Mouse (Mus musculus): ENCODE results near the gene Mrps27. TPM values are rescaled to one million over a fixed set of nuclear protein-coding genes. Genes with fewer than 3 reads are reported as not detected.

Mrps27 gene
- polyA plus RNA-seq, 1 experiment from 2014 or later, result 67.1 TPM

GRCm38 (mm10) chr13:99356428-99357265, 12.1 kb downstream of the Mrps27 start:
- no peaks in the 10 kb centered on the region for H3K27me3 ChIP-seq (ENCODE audit: control insufficient read depth, insufficient read depth, low read length)
- no peak for ATAC-seq (ENCODE audit: insufficient read depth, low FRiP score, low TSS enrichment)
- H3K36me3 ChIP-seq (ENCODE audit: control insufficient read depth, insufficient read depth, low read length), result no peaks in the 10 kb centered on the region
- no peak overlapping the region for H3K4me2 ChIP-seq (ENCODE audit: low read depth)
- H3K4me3 ChIP-seq (ENCODE audit: low read depth, low read length), result no peak overlapping the region
- no peaks in the 10 kb centered on the region for H3K9me3 ChIP-seq (ENCODE audit: control insufficient read depth, low read length)
- no peak overlapping the region for H3K9ac ChIP-seq (ENCODE audit: low read length)
- no peaks in the 10 kb centered on the region for H3K4me1 ChIP-seq (ENCODE audit: control insufficient read depth, insufficient read depth, low read length)
- WGBS, result 35% methylated on average over 9 of the region's 9 CpGs
- H3K27ac ChIP-seq (ENCODE audit: low read depth, low read length), result no peak overlapping the region
- DNase-seq (ENCODE audit: low spot score), result peak; percentile 28

- no peak overlapping the region for H3K4me3 ChIP-seq (ENCODE audit: low read depth, low read length)
- no peak for ATAC-seq (ENCODE audit: insufficient read depth, low FRiP score, low TSS enrichment)
- no peaks in the 10 kb centered on the region for H3K36me3 ChIP-seq (ENCODE audit: control insufficient read depth, insufficient read depth, low read length)
- H3K27me3 ChIP-seq (ENCODE audit: control insufficient read depth, insufficient read depth, low read length), result no peaks in the 10 kb centered on the region
- H3K9me3 ChIP-seq (ENCODE audit: control insufficient read depth, low read length), result no peaks in the 10 kb centered on the region
- no peak overlapping the region for H3K4me2 ChIP-seq (ENCODE audit: low read depth)
- WGBS, result 69% methylated on average over 14 of the region's 14 CpGs
- 0 out of 2 replicates have a peak, but pooled peaks cover 2% of the 10 kb centered on the region for H3K4me1 ChIP-seq (ENCODE audit: control insufficient read depth, insufficient read depth, low read length)
- no peak overlapping the region for H3K27ac ChIP-seq (ENCODE audit: low read depth, low read length)
- DNase-seq (ENCODE audit: low spot score), result peak; percentile 37
- H3K9ac ChIP-seq (ENCODE audit: low read length), result no peak overlapping the region
These were observed 14.3 kb downstream of the Mrps27 start for GRCm38 (mm10) chr13:99358921-99359320.

- DNase-seq (ENCODE audit: low spot score), result no peak
- Histone ChIP-seq H3K4me3 (ENCODE audit: low read depth, low read length) (no peak overlapping the region), H3K4me2 (ENCODE audit: low read depth) (no peak overlapping the region), H3K27me3 (ENCODE audit: control insufficient read depth, insufficient read depth, low read length) (no peaks in the 10 kb centered on the region), H3K4me1 (ENCODE audit: control insufficient read depth, insufficient read depth, low read length) (0 out of 2 replicates have a peak, but pooled peaks cover 2% of the 10 kb centered on the region), H3K9ac (ENCODE audit: low read length) (no peak overlapping the region), H3K27ac (ENCODE audit: low read depth, low read length) (no peak overlapping the region), H3K36me3 (ENCODE audit: control insufficient read depth, insufficient read depth, low read length) (no peaks in the 10 kb centered on the region; the same call in 1 of the 2 replicates), H3K9me3 (ENCODE audit: control insufficient read depth, low read length) (no peaks in the 10 kb centered on the region)
- no peak for ATAC-seq (ENCODE audit: insufficient read depth, low FRiP score, low TSS enrichment)
- 46% methylated on average over 4 of the region's 4 CpGs for WGBS
These were observed 19.3 kb downstream of the Mrps27 start for GRCm38 (mm10) chr13:99363866-99364265.

- Histone ChIP-seq H3K4me2 (ENCODE audit: low read depth) (no peak overlapping the region), H3K27me3 (ENCODE audit: control insufficient read depth, insufficient read depth, low read length) (no peaks in the 10 kb centered on the region), H3K9me3 (ENCODE audit: control insufficient read depth, low read length) (no peaks in the 10 kb centered on the region), H3K36me3 (ENCODE audit: control insufficient read depth, insufficient read depth, low read length) (no peaks in the 10 kb centered on the region; the same call in 1 of the 2 replicates), H3K9ac (ENCODE audit: low read length) (no peak overlapping the region), H3K27ac (ENCODE audit: low read depth, low read length) (no peak overlapping the region), H3K4me3 (ENCODE audit: low read depth, low read length) (no peak overlapping the region), H3K4me1 (ENCODE audit: control insufficient read depth, insufficient read depth, low read length) (0 out of 2 replicates have a peak, but pooled peaks cover 2% of the 10 kb centered on the region)
- 92% methylated on average over 5 of the region's 5 CpGs for WGBS
- DNase-seq (ENCODE audit: low spot score) (no peak), ATAC-seq (ENCODE audit: insufficient read depth, low FRiP score, low TSS enrichment) (no peak)
These were observed 22.0 kb downstream of the Mrps27 start for GRCm38 (mm10) chr13:99366422-99367175.

- Histone ChIP-seq H3K4me3 (ENCODE audit: low read depth, low read length) (no peak overlapping the region), H3K36me3 (ENCODE audit: control insufficient read depth, insufficient read depth, low read length) (no peaks in the 10 kb centered on the region; the same call in 1 of the 2 replicates), H3K27ac (ENCODE audit: low read depth, low read length) (no peak overlapping the region), H3K9me3 (ENCODE audit: control insufficient read depth, low read length) (no peaks in the 10 kb centered on the region), H3K27me3 (ENCODE audit: control insufficient read depth, insufficient read depth, low read length) (no peaks in the 10 kb centered on the region), H3K4me1 (ENCODE audit: control insufficient read depth, insufficient read depth, low read length) (0 out of 2 replicates have a peak, but pooled peaks cover 2% of the 10 kb centered on the region), H3K4me2 (ENCODE audit: low read depth) (no peak overlapping the region), H3K9ac (ENCODE audit: low read length) (no peak overlapping the region)
- DNase-seq (ENCODE audit: low spot score) (no peak), ATAC-seq (ENCODE audit: insufficient read depth, low FRiP score, low TSS enrichment) (no peak)
- 88% methylated on average over 12 of the region's 12 CpGs for WGBS
These were observed 23.1 kb downstream of the Mrps27 start for GRCm38 (mm10) chr13:99367554-99368174.

- H3K9ac ChIP-seq (ENCODE audit: low read length), result no peak overlapping the region
- no peak for ATAC-seq (ENCODE audit: insufficient read depth, low FRiP score, low TSS enrichment)
- no peaks in the 10 kb centered on the region for H3K27me3 ChIP-seq (ENCODE audit: control insufficient read depth, insufficient read depth, low read length)
- no peak overlapping the region for H3K4me2 ChIP-seq (ENCODE audit: low read depth)
- H3K36me3 ChIP-seq (ENCODE audit: control insufficient read depth, insufficient read depth, low read length), result no peaks in the 10 kb centered on the region; the same call in 1 of the 2 replicates
- no peak overlapping the region for H3K27ac ChIP-seq (ENCODE audit: low read depth, low read length)
- no peaks in the 10 kb centered on the region for H3K9me3 ChIP-seq (ENCODE audit: control insufficient read depth, low read length)
- no peak overlapping the region for H3K4me3 ChIP-seq (ENCODE audit: low read depth, low read length)
- whole genome bisulfite sequencing, result 71% methylated on average over 12 of the region's 12 CpGs
- no peaks in the 10 kb centered on the region for H3K4me1 ChIP-seq (ENCODE audit: control insufficient read depth, insufficient read depth, low read length)
- no peak for DNase-seq (ENCODE audit: low spot score)
These were observed 24.5 kb downstream of the Mrps27 start for GRCm38 (mm10) chr13:99369103-99369502.

GRCm38 (mm10) chr13:99371285-99371684, 26.7 kb downstream of the Mrps27 start:
- no peak for ATAC-seq (ENCODE audit: insufficient read depth, low FRiP score, low TSS enrichment)
- no peak overlapping the region for H3K27ac ChIP-seq (ENCODE audit: low read depth, low read length)
- no peaks in the 10 kb centered on the region for H3K27me3 ChIP-seq (ENCODE audit: control insufficient read depth, insufficient read depth, low read length)
- no peaks in the 10 kb centered on the region for H3K4me1 ChIP-seq (ENCODE audit: control insufficient read depth, insufficient read depth, low read length)
- DNase-seq (ENCODE audit: low spot score), result no peak
- H3K4me2 ChIP-seq (ENCODE audit: low read depth), result no peak overlapping the region
- H3K4me3 ChIP-seq (ENCODE audit: low read depth, low read length), result no peak overlapping the region
- 93% methylated on average over 5 of the region's 5 CpGs for WGBS
- H3K9me3 ChIP-seq (ENCODE audit: control insufficient read depth, low read length), result no peaks in the 10 kb centered on the region
- no peak overlapping the region for H3K9ac ChIP-seq (ENCODE audit: low read length)
- no peaks in the 10 kb centered on the region; the same call in 1 of the 2 replicates for H3K36me3 ChIP-seq (ENCODE audit: control insufficient read depth, insufficient read depth, low read length)

- H3K4me2 ChIP-seq (ENCODE audit: low read depth), result no peak overlapping the region
- DNase-seq (ENCODE audit: low spot score), result no peak
- H3K9me3 ChIP-seq (ENCODE audit: control insufficient read depth, low read length), result no peaks in the 10 kb centered on the region
- no peak for ATAC-seq (ENCODE audit: insufficient read depth, low FRiP score, low TSS enrichment)
- 64% methylated on average over 7 of the region's 7 CpGs for WGBS
- H3K9ac ChIP-seq (ENCODE audit: low read length), result no peak overlapping the region
- H3K27ac ChIP-seq (ENCODE audit: low read depth, low read length), result no peak overlapping the region
- H3K36me3 ChIP-seq (ENCODE audit: control insufficient read depth, insufficient read depth, low read length), result no peaks in the 10 kb centered on the region
- H3K27me3 ChIP-seq (ENCODE audit: control insufficient read depth, insufficient read depth, low read length), result no peaks in the 10 kb centered on the region
- no peaks in the 10 kb centered on the region for H3K4me1 ChIP-seq (ENCODE audit: control insufficient read depth, insufficient read depth, low read length)
- H3K4me3 ChIP-seq (ENCODE audit: low read depth, low read length), result no peak overlapping the region
These were observed 29.1 kb downstream of the Mrps27 start for GRCm38 (mm10) chr13:99373684-99374083.

All from neural tube, embryonic 11.5 days (tissue).